Mouse (Mus musculus): ENCODE measurements around the gene Pex11g. TPM values are rescaled to one million over a fixed set of nuclear protein-coding genes. Genes with fewer than 3 reads are reported as not detected.

The Pex11g gene
- total RNA-seq, 2 experiments from 2014 or later = 0.91 to 1.8 TPM

- DNase-seq (ENCODE audit: low spot score in 2 of 2) = no peak
Observed at GRCm38 (mm10) chr8:3482240-3482740, 14.8 kb upstream of the Pex11g start.

GRCm38 (mm10) chr8:3481605-3482004 is 14.1 kb upstream of the Pex11g start:
- no peak for DNase-seq (ENCODE audit: low spot score in 2 of 2)

GRCm38 (mm10) chr8:3480221-3480785 is 12.8 kb upstream of the Pex11g start:
- no peak for DNase-seq (ENCODE audit: low spot score in 2 of 2)

GRCm38 (mm10) chr8:3475715-3476429 is 8.4 kb upstream of the Pex11g start:
- no peak for DNase-seq (ENCODE audit: low spot score in 2 of 2)

- DNase-seq (ENCODE audit: low spot score in 2 of 2) = no peak
Observed at GRCm38 (mm10) chr8:3470562-3470961, 3.1 kb upstream of the Pex11g start, which contains the start of gene Tex45. Gene Tex45, plus strand, starts transcription at chr8:3470862.

- no peak for DNase-seq (ENCODE audit: low spot score in 2 of 2)
Observed at GRCm38 (mm10) chr8:3468838-3469237, 1.4 kb upstream of the Pex11g start.

- no peak for DNase-seq (ENCODE audit: low spot score in 2 of 2)
Observed at GRCm38 (mm10) chr8:3467886-3468545, 536 bp upstream of the Pex11g start.

- peak in 1 of 2 experiments; percentile 47 for DNase-seq (ENCODE audit: low spot score in 2 of 2)
Observed at GRCm38 (mm10) chr8:3464309-3464708, 3.2 kb downstream of the Pex11g start.

- DNase-seq (ENCODE audit: low spot score in 2 of 2) = no peak
Observed at GRCm38 (mm10) chr8:3463248-3463647, 4.2 kb downstream of the Pex11g start.

- no peak for DNase-seq (ENCODE audit: low spot score in 2 of 2)
Observed at GRCm38 (mm10) chr8:3451992-3452391, 15.5 kb downstream of the Pex11g start.

- peak; percentile 36 to 41 for DNase-seq (ENCODE audit: low spot score in 2 of 2)
Observed at GRCm38 (mm10) chr8:3450670-3451069, 16.8 kb downstream of the Pex11g start.

- no peak for DNase-seq (ENCODE audit: low spot score in 2 of 2)
Observed at GRCm38 (mm10) chr8:3449226-3449625, 18.3 kb downstream of the Pex11g start.

- DNase-seq (ENCODE audit: low spot score in 2 of 2) = no peak
Observed at GRCm38 (mm10) chr8:3439510-3439909, 28.0 kb downstream of the Pex11g start.

- DNase-seq (ENCODE audit: low spot score in 2 of 2) = no peak
Observed at GRCm38 (mm10) chr8:3436492-3436891, 31.0 kb downstream of the Pex11g start.

GRCm38 (mm10) chr8:3431113-3431512 is 36.4 kb downstream of the Pex11g start:
- no peak for DNase-seq (ENCODE audit: low spot score in 2 of 2)

GRCm38 (mm10) chr8:3429966-3430365 is 37.5 kb downstream of the Pex11g start:
- DNase-seq (ENCODE audit: low spot score in 2 of 2) = no peak

- no peak for DNase-seq (ENCODE audit: low spot score in 2 of 2)
Observed at GRCm38 (mm10) chr8:3428426-3428825, 39.1 kb downstream of the Pex11g start.

- no peak for DNase-seq (ENCODE audit: low spot score in 2 of 2)
Observed at GRCm38 (mm10) chr8:3426211-3426610, 41.3 kb downstream of the Pex11g start.

GRCm38 (mm10) chr8:3425217-3425616 is 42.3 kb downstream of the Pex11g start:
- no peak for DNase-seq (ENCODE audit: low spot score in 2 of 2)

- DNase-seq (ENCODE audit: low spot score in 2 of 2) = no peak
Observed at GRCm38 (mm10) chr8:3421507-3421906, 46.0 kb downstream of the Pex11g start.

GRCm38 (mm10) chr8:3420105-3420706 is 47.3 kb downstream of the Pex11g start:
- DNase-seq (ENCODE audit: low spot score in 2 of 2) = no peak

- DNase-seq (ENCODE audit: low spot score in 2 of 2) = no peak
Observed at GRCm38 (mm10) chr8:3418101-3418500, 49.4 kb downstream of the Pex11g start.
